Mouse (Mus musculus): ENCODE results near the gene Scfd2.

DNA sequence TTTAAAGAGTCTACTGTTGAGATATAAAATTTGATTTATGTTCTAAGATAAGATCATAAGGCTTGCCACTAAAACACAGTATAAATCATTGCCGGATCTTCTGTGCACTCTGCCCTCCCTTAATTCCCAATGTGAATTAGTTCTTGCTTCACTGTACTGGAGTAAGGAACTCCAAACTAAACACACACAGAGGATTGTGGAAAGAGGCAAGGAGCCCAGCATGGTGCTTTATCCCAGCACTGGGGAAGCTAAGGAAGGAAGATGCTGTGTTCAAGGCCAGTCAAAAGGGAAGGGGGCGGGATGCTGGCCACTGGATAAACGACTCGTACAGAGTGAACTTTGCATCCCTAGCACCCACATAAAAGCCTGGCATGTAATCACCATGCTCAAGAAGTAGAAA is 51.1 kb downstream of the Scfd2 start:
- TF ChIP-seq GATA1 (IDR thresholded peaks at IDR 0.05; ENCODE audit: low read length) (no peak), TAL1 (IDR thresholded peaks at IDR 0.05; ENCODE audit: low read length) (no peak)

All from erythroblast, embryonic 14.5 days (primary cell).